Mouse (Mus musculus): ENCODE results near the gene Olfr1033.
"Not testable (repeated sequence)": the region's sequence is repeated elsewhere in the genome, so short reads cannot be mapped to it uniquely, and the experiment has no call there.

Olfr1033 gene

DNA sequence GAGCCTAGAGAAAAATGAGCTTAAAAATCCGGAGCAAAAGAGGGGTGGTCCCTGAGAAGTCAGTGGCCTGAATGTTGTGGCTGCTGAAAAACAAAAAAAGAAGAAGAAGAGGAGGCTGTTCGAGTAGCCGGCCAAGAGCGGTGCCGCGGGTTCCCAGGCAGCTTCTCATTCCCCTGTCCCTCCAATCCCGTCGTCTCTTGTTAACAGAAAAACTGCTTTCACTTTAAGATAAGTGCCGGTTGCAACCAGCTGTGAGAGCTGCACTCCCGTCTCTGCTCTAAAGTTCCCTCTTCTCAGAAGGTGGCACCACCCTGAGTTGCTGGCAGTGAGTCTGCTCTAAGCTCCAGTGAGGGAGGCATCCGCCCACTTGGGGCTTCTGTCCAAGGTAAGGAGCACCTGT is at the start of gene Olfr1033:
Gene Olfr1033, plus strand, starts transcription at position 228 of the 400 bp plus-strand sequence.
- not testable (repeated sequence) for DNase-seq (ENCODE audit: extremely low spot score, low read depth, low spot score)

- no peak for DNase-seq (ENCODE audit: extremely low spot score, low read depth, low spot score)
Observed at GRCm38 (mm10) chr2:85973595-85973994, 46.8 kb upstream of the Olfr1033 start, which contains the start of gene Olfr1029. Gene Olfr1029, plus strand, starts transcription at chr2:85973895.

GRCm38 (mm10) chr2:85978976-85979375 is 41.5 kb upstream of the Olfr1033 start, which contains the start of gene Olfr1030:
Gene Olfr1030, plus strand, starts transcription at chr2:85979276.
- DNase-seq (ENCODE audit: extremely low spot score, low read depth, low spot score): no peak

GRCm38 (mm10) chr2:85990004-85990403 is 30.4 kb upstream of the Olfr1033 start, which contains the start of gene Olfr1031:
Gene Olfr1031, plus strand, starts transcription at chr2:85990304.
- DNase-seq (ENCODE audit: extremely low spot score, low read depth, low spot score): no peak

DNA sequence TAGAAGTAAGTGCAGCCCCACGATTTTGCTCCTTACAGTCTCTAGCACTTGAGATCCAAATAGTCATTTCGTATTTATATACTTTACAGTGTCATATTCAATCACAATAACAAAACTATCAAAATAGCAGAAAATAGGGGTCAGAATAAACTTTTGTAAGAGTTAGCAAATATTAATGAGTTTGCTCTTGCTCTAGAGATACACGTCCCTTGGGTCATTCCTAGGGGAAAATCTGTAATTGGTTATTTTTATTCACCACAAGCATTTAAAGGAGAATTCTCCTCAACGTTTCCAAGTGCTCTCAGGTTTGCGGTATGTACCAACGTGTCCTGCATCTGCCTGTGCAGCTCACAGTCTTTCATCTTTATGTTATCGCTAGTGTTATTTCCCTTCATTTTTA is 15.2 kb upstream of the Olfr1033 start, which contains the start of gene Olfr1032:
Gene Olfr1032, plus strand, starts transcription at position 301 of the 400 bp plus-strand sequence.
- DNase-seq (ENCODE audit: extremely low spot score, low read depth, low spot score): no peak

GRCm38 (mm10) chr2:86021518-86021917 is 1.1 kb downstream of the Olfr1033 start:
- DNase-seq (ENCODE audit: extremely low spot score, low read depth, low spot score): not testable (repeated sequence)

GRCm38 (mm10) chr2:86045561-86045960 is 25.1 kb downstream of the Olfr1033 start, which contains the start of gene Olfr1034:
Gene Olfr1034, plus strand, starts transcription at chr2:86045861.
- DNase-seq (ENCODE audit: extremely low spot score, low read depth, low spot score): no peak

DNA sequence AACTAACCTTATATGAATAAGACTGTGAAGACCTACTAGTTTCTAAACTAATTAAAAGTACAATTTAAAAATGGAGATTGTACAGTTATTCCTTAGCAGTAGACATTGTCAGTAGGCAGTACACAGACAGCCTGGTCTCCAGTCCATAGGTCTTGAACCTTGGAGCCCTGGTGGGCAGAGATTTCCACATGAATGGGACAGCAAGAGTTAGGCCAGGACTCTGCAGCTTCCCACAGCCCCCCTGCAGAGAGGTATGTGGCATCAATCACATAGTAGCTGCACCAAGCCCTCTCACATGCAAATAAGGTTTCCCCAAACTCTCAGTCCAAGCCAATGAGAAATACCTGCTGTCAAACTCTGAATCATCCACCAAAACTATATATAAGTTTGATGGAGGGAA is 30.3 kb downstream of the Olfr1033 start:
- not testable (repeated sequence) for DNase-seq (ENCODE audit: extremely low spot score, low read depth, low spot score)

- not testable (repeated sequence) for DNase-seq (ENCODE audit: extremely low spot score, low read depth, low spot score)
Observed at GRCm38 (mm10) chr2:86063766-86064165, 43.3 kb downstream of the Olfr1033 start.

DNA sequence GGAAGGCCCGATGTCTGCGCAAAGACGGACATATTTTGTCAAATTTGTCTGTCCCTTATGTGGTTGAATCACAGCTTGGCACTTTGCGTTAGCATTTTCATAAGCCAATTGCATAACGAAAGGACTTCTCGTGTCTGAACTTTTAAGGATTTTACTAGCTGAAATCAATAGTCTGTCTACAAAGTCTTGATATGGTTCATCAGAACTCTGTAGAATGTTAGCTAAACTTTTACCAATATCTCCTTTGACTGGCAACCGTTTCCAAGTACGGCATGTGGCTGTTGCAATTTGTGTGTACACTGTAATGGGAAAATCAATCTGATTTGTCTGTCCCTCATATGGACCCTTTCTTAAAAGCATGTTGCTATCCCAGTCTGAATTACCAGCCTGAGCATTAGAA is 49.8 kb downstream of the Olfr1033 start:
- DNase-seq (ENCODE audit: extremely low spot score, low read depth, low spot score): no peak

- not testable (repeated sequence) for DNase-seq (ENCODE audit: extremely low spot score, low read depth, low spot score)
Observed at GRCm38 (mm10) chr2:86073692-86074091, 53.3 kb downstream of the Olfr1033 start, which contains the start of gene Olfr1036. Gene Olfr1036, plus strand, starts transcription at chr2:86073992.

- not testable (repeated sequence) for DNase-seq (ENCODE audit: extremely low spot score, low read depth, low spot score)
Observed at GRCm38 (mm10) chr2:86080478-86080877, 60.0 kb downstream of the Olfr1033 start.

GRCm38 (mm10) chr2:86087285-86087684 is 66.9 kb downstream of the Olfr1033 start, which contains the start of gene Olfr1037:
Gene Olfr1037, minus strand, starts transcription at chr2:86087385.
- DNase-seq (ENCODE audit: extremely low spot score, low read depth, low spot score): no peak
